15 mouse cellular contexts compared by ENCODE assay signal in genomic region chr11:70660571-70660970, GRCm38 (mm10).
"Had no signal": no experiment of that assay in that cellular context is flagged by ENCODE, and none has a peak within 500 bp of the region (broad histone marks: within the 10 kb centered on the region; RNA-seq: fewer than 3 reads in every experiment).

No protein-coding gene starts in this region.

- H3K4me2 ChIP-seq: limb, embryonic 13.5 days; liver, embryonic 13.5 days; midbrain, embryonic 12.5 days had no signal

- DNase-seq: kidney, adult 9 months; kidney, postnatal 14 days; kidney, postnatal 4 days; left cerebral cortex, postnatal 4 days; liver, embryonic 13.5 days; lung, adult 2 months; lung, postnatal 14 days; right cerebral cortex, postnatal 4 days; thymus, adult 2 months; thymus, postnatal 14 days; thymus, postnatal 4 days had no signal

- H3K4me3 ChIP-seq: limb, embryonic 13.5 days; liver, embryonic 13.5 days; midbrain, embryonic 12.5 days had no signal

- ATAC-seq: midbrain, embryonic 16.5 days had no signal

- H3K9me3 ChIP-seq: limb, embryonic 13.5 days; liver, embryonic 13.5 days; midbrain, embryonic 12.5 days had no signal

- H3K27me3 ChIP-seq: limb, embryonic 13.5 days; liver, embryonic 13.5 days had no signal

- H3K27ac ChIP-seq: limb, embryonic 13.5 days; liver, embryonic 13.5 days; midbrain, embryonic 12.5 days; stomach, postnatal 0 days had no signal

- H3K9ac ChIP-seq: limb, embryonic 13.5 days; liver, embryonic 13.5 days; midbrain, embryonic 12.5 days had no signal
